Mouse (Mus musculus) B cell, adult 62 days (primary cell): Measurements from ENCODE around the gene 2210016F16Rik. TPM values are rescaled to one million over a fixed set of nuclear protein-coding genes. Genes with fewer than 3 reads are reported as not detected.

Source experiments
- total RNA-seq: library from RNA; stranded (reverse); gene quantifications from 4 replicates; pipeline ENCODE4 v1.2.4, GENCODE M21; 2023

2210016F16Rik gene
- total RNA-seq = 11.8 to 13.6 TPM (median 12.4 TPM) in 4 replicates

GRCm38 (mm10) chr13:58384779-58385546 lies at the start of gene 2210016F16Rik:
TSS of gene 2210016F16Rik (minus strand) at chr13:58385225.

GRCm38 (mm10) chr13:58403243-58403642 lies 18.2 kb upstream of the 2210016F16Rik start, which contains the start of gene Hnrnpk:
TSS of gene Hnrnpk (minus strand) at chr13:58403343.

GRCm38 (mm10) chr13:58402003-58402743 lies 17.1 kb upstream of the 2210016F16Rik start, which contains the start of gene Rmi1:
TSS of gene Rmi1 (plus strand) at chr13:58402248.

GRCm38 (mm10) chr13:58358629-58359303 lies 26.3 kb downstream of the 2210016F16Rik start, which contains the start of gene Kif27:
TSS of gene Kif27 (minus strand) at chr13:58359122.

Other genes with a start within 250 kb of the 2210016F16Rik start
- 58.3 to 70.5 TPM (median 62.2 TPM) in 4 replicates for gene Idnk, start 227.6 kb downstream of the 2210016F16Rik start, total RNA-seq
- 97.7 to 106 TPM (median 103 TPM) in 4 replicates for gene Ubqln1, start 169.6 kb downstream of the 2210016F16Rik start, total RNA-seq
- gene Gkap1, start 109.5 kb downstream of the 2210016F16Rik start, total RNA-seq = 2.6 to 4.9 TPM (median 3.9 TPM) in 4 replicates
- 0.36 to 0.38 TPM (median 0.37 TPM) in 4 replicates for gene Kif27, start 26.1 kb downstream of the 2210016F16Rik start, total RNA-seq
- 47.2 to 61.5 TPM (median 51.5 TPM) in 4 replicates for gene Rmi1, start 17.0 kb upstream of the 2210016F16Rik start, total RNA-seq
- 1,266 to 1,359 TPM (median 1,310 TPM) in 4 replicates for gene Hnrnpk, start 18.1 kb upstream of the 2210016F16Rik start, total RNA-seq
- 0.24 TPM in 1 of 4 replicates, not detected in the others for gene Slc28a3, start 225.7 kb upstream of the 2210016F16Rik start, total RNA-seq